Mouse (Mus musculus) urinary bladder, postnatal 36 days (tissue): Measurements from ENCODE around the gene Hoxd12.

ENCODE experiments used
- DNase-seq, 2 experiments: peaks; one replicate each; pipeline ENCODE4 v3.0.0; 2022; ENCODE audit warnings: low spot score in 2 of 2, mixed read lengths in 1 of 2

Hoxd12 gene

GRCm38 (mm10) chr2:74663291-74663925 lies 11.4 kb upstream of the Hoxd12 start:
- no peak for DNase-seq

DNA sequence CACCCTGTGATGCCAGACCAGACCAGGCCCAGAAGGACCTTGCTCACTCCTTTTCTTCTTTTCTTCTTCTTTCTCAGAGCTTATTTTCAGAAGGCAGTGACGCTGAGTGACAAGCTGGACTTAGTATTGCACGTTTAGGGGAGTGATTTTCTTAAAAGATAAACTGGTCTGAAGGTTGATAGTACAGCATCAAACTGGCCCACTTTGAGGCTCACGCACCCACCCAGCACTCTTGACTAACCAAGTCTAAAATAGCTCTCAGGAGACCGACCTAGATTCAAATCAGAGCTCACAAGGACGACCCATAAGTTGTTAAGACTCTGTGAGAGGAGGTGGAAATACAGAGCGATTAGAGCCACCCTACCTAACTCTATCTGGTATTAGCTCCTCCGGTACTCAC lies 8.4 kb upstream of the Hoxd12 start:
- DNase-seq, result no peak

DNA sequence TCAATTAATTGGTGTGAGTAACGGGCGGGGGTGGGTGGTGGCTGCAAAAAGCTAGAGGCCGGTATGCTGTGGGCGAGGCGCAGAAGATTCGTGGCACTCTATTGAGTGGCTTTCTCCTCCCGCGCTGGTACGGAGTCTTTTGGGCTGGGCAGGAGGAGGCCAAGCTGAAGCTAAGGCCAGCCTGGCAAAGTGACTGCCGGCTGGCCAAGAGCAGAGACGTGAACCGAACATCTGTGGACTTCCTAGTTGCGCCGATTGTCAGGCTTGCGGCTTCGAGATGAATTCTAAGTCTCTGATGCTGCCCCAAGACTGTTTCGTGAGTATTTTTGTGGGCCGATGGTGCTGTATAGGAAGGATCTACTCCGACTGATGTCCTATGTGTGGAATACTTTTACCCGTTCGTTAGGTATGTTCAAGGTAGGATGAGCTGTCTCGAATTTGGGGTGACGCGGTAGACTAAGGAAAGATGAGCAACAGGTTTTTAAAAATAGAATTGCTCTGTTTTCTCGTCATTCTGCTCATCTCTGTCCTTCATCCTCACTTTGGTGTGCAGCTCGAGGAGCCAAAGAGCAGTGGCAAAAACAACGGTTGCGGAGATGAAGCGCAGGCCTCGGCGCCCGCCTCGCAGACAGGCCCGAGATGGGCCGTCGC lies 7.5 kb upstream of the Hoxd12 start:
- no peak for DNase-seq

GRCm38 (mm10) chr2:74667842-74668357 lies 6.9 kb upstream of the Hoxd12 start, which contains the start of gene Hoxd13:
Gene Hoxd13 (plus strand): TSS chr2:74668310.
- DNase-seq, result no peak

DNA sequence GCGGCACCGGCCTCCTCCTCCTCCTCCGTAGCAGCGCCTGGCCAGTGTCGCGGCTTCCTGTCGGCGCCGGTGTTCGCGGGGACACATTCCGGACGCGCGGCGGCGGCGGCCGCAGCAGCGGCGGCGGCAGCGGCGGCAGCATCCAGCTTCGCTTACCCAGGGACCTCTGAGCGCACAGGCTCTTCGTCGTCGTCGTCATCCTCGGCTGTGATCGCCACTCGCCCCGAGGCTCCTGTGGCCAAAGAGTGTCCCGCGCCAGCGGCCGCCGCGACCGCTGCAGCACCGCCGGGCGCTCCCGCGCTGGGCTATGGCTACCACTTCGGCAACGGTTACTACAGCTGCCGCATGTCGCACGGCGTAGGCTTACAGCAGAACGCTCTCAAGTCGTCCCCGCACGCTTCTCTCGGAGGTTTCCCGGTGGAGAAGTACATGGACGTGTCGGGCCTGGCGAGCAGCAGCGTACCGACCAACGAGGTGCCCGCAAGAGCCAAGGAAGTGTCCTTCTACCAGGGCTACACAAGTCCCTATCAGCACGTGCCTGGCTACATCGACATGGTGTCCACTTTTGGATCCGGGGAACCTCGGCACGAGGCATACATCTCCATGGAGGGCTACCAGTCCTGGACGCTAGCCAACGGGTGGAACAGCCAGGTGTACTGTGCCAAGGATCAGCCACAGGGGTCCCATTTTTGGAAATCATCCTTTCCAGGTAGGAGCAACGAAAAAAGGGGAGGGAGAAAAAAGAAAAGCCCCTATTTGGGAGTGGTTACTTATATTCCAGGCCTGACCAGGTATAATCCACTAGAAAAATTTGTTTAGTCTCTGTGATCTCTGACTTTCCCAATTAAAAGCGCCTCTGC lies 6.2 kb upstream of the Hoxd12 start:
- no peak for DNase-seq

DNA sequence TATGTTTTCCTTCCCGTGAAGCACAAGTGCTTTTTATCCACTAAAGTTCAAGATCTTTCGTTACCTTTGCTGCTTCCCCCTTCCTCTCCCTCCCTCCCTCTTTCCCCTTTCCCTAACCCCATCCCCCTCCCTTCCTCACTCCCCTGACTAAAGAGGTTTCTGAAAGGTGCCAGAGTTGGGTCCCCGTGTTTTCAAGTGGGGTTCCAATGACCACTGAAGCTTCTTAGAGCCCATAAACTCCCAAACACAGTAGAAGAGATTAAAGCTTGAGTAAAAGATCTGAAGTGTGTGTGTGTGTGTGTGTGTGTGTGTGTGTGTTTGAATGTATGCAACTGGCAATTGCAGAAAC lies 5.6 kb upstream of the Hoxd12 start:
- DNase-seq, result no peak

DNA sequence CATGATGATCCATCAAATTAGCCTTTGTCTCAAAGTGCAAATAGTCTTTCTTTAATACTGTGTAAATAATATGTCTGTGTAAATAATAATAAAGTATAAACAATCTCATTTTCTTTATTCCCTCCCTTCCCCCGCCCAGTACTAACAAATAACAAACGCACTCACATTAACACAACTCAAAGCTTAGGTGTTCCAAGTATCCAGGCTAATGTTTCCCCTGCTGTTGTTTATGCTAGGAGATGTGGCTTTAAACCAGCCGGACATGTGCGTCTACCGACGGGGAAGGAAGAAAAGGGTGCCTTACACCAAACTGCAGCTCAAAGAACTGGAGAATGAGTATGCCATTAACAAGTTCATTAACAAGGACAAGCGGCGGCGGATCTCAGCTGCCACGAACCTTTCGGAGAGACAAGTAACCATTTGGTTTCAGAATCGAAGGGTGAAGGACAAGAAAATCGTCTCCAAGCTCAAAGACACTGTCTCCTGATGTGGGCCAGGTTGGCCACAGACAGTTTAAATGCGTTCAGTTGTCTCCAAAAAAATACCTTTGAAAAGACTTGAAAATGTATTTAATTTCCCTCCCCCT lies 5.1 kb upstream of the Hoxd12 start:
- DNase-seq, result no peak

- no peak for DNase-seq
These were observed 4.1 kb upstream of the Hoxd12 start for GRCm38 (mm10) chr2:74670632-74671188.

- no peak for DNase-seq
These were observed 3.0 kb upstream of the Hoxd12 start for GRCm38 (mm10) chr2:74671847-74672246.

GRCm38 (mm10) chr2:74672481-74673362 lies 2.1 kb upstream of the Hoxd12 start:
- no peak for DNase-seq

- DNase-seq, result no peak
These were observed 883 bp upstream of the Hoxd12 start for GRCm38 (mm10) chr2:74673835-74674425.

GRCm38 (mm10) chr2:74675666-74676282 lies 961 bp downstream of the Hoxd12 start:
- DNase-seq, result no peak

DNA sequence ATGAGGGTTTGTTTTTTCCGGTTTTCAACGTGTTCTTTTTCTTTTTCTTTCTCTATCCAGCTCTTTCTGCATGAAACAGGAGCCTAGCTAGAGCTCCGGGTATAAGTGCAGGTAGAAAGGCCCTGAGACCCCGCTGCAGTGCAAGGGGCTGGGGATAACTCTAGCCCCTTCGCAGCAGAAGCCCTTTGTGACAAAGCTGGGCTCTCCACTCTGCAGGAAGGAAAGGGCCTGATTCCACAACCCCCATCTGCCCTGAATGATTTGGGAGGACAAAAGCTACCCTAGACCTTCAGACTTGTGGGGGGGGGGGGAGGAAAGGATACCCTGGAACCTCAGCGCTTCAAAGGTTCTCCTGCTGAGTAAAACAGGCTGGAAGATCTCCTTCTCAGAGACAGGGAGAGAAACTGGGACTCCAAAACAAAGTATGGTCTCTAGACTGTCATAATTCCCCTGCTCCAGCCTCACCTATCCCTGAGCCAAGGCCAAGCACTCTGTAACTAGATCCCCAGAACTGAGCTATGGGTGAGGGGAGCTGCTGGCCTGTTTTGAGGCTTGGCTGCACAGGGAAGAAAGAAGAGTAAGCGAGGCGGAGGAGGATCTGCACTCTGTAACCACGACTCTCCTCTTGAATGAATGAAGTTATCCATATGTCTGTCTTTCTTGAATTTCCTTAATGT lies 1.7 kb downstream of the Hoxd12 start:
- no peak for DNase-seq

DNA sequence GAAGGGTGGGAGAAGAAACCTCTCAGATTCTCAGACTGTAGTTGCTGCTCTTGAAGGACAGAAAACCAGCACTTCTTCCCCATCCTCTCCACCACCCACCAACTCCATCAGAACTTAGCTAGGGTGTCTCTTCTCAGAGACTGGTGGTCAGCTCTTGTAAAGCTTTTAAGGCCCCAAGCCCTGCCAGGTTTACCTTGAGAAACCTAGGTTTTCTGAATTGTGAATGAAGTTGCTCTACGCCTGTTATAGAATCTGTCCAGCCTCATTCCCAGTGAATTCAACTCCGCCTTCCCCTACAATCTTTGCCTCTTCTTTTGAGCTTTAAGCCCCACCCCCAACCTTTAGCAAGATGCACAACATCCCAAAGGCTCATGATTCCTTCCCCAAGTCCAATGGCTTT lies 2.3 kb downstream of the Hoxd12 start:
- no peak for DNase-seq

- no peak for DNase-seq
These were observed 4.2 kb downstream of the Hoxd12 start, which contains the start of gene Hoxd11 for GRCm38 (mm10) chr2:74678891-74679595. Gene Hoxd11 (plus strand): TSS chr2:74679557.

DNA sequence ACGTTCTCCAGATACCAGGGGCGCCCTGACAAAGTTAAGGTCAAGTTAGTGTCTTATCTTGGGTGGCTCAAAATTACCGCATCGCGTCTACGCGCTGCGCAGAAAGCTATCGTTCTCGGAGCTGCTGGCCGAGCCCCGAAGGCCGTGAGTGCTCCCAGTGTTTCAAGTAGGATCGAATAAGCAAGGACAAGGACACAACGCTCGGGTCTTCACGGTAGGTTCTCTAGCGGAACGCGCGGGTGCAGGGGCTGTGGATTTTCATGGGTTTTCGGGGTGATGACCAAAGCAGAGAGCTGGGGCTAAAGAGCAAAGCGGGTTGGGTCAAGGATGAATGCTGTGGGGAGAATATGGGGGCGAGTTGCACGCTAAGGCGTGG lies 4.8 kb downstream of the Hoxd12 start:
- no peak for DNase-seq

DNA sequence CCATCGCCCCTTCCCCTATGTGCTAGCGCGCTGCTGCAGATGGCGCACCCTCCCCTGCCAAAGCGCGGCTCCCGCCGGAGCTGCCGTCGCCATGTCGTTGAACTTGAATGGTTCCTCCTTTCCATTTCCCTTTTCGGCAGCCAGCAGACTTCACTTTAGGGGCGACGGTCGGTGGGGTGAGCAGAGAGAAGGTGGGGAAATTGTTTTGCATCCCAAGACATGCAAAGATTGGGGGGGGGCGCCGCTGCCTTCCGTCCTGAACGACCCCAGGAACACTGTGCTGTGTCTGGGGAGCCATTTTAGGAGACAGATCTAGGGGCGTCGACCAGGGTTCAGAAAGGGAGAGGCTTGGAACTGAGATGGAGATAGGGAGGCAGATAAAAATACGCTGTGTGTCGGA lies 5.2 kb downstream of the Hoxd12 start:
- DNase-seq, result no peak

DNA sequence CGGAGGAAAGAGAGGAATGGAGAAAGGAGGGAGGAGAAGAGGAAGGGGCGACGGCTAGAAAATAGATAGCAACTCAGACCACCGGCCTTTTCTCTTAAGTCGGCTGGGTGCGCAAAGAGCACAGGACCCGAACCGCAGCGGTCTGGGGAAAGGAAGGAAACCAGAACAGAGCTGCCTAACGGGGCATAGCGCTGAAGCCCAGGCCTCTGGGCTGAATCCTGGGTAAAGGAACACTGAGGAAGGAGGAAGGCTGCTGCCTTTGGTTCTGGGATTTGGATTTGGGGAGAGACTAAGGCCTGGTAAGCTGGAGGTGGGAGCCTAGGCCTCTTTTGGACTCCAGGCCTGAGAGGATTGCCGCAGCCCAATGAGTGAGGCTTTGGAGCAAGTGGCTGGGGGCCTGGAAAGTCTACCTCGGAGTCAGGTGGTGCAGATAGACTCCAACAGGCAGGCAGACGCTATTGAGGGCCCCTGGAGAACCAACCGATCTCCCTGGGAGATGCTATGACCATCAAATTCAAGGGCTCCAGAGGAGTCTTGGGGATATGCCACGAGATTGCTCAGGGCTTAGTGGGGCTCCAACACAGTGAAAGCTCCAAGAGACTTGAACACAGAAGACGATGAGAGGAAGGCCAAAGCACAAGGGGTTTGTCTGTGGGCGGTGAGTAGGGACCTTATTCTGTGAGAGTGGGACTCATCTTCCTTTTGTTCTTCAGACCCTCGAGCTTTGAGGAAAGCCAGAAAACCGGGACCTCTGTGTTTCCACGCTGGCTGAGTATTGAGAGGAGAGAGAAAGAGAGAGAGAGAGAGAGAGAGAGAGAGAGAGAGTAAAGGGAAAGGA lies 6.0 kb downstream of the Hoxd12 start:
- no peak for DNase-seq
